Mouse (Mus musculus) spleen, adult 2 months (tissue): ENCODE measurements around the gene Fam131c.

Source experiments
- CTCF ChIP-seq: fragments of 200-500 bp; IDR thresholded peaks from 2 replicates; pipeline ENCODE4 v1.5.1; 2011; ENCODE audit warnings: mild to moderate bottlenecking, inconsistent platforms; ENCODE audit not compliant: insufficient read depth, insufficient read length, insufficient replicate concordance; ENCODE audit errors: extremely low read depth
- POLR2A ChIP-seq: fragments of 200-500 bp; IDR thresholded peaks from 2 replicates; pipeline ENCODE4 v1.6.1; 2011; ENCODE audit warnings: low read depth, low read length, inconsistent platforms

DNA sequence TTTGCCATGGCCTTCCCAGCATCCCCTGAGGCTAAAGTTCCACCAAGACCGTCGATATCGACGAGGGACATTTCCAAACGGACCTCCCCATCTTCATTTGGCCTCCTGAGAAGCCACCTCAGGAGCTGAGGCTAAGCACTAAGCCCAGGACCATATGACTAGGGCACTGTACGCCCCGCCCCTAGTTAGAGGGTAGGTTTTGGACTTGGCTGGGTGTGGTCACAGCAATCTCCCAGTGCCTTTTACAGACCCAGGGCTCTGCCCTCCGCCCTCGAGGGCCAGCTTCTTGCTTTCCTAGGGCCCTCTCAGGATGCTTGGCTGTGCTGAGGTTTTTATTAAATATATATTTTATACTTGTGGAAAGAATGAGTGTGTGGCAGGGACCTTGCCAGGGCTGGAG lies 39.3 kb upstream of the Fam131c start:
- TF ChIP-seq CTCF (no peak), POLR2A (no peak)
